Mouse (Mus musculus): ENCODE data around the gene Rhox4e.
"Not testable (repeated sequence)": the region's sequence is repeated elsewhere in the genome, so short reads cannot be mapped to it uniquely, and the experiment has no call there.

The Rhox4e gene

GRCm38 (mm10) chrX:37557112-37557511 is at the start of gene Rhox4e:
Rhox4e (plus strand) TSS chrX:37557412.
- DNase-seq = not testable (repeated sequence)

DNA sequence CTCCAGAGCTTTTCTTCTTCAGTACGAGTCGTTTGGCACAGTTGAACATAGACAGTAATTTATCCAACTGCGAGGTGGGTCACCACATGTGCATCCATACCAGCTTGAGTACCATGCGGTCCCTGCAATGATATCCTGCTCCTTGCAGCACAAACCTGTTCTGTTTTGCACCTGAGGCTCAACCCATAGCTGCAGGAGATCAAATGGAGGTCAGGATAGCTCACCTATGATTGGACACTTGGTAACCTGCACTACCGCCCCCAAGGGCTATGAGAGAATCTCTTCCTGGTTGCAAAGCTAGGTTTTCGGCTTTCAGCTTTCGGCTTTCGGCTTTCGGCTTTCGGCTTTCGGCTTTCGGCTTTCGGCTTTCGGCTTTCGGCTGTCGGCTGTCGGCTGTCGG is 43.2 kb upstream of the Rhox4e start, which contains the start of gene Rhox4d:
Gene Rhox4d (plus strand): TSS at position 301 of the 400 bp plus-strand sequence.
- not testable (repeated sequence) for DNase-seq

- DNase-seq = not testable (repeated sequence)
Observed at GRCm38 (mm10) chrX:37530152-37530551, 27.1 kb upstream of the Rhox4e start, which contains the start of gene Rhox2e. Rhox2e (plus strand) TSS chrX:37530452.

DNA sequence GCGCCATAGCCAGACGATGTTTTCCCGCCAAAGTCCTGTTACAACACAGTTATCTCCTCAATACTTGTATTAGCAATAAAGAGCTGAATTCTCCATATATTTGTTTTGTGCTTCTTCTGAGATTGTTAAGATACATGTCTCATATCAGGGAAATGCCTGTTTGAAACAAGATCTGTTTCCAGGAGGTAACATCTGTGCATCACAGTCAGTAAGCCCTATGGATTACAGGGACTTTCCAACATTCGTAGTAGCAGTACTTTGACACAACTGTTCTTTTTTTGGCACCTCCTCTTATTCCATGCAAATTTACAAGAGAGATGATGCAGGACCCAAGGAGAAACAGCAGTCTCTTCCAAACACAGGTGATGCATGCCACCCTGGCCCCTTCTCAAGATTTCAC is 15.5 kb upstream of the Rhox4e start, which contains the start of gene Rhox3e:
Gene Rhox3e (plus strand): TSS at position 301 of the 400 bp plus-strand sequence.
- not testable (repeated sequence) for DNase-seq

GRCm38 (mm10) chrX:37571105-37571504 is 13.9 kb downstream of the Rhox4e start, which contains the start of gene Rhox2f:
Rhox2f (plus strand) TSS chrX:37571405.
- not testable (repeated sequence) for DNase-seq

GRCm38 (mm10) chrX:37572638-37573037 is 15.4 kb downstream of the Rhox4e start:
- not testable (repeated sequence) for DNase-seq

GRCm38 (mm10) chrX:37580692-37581091 is 23.5 kb downstream of the Rhox4e start, which contains the start of gene Rhox3f:
Rhox3f (plus strand) TSS chrX:37580992.
- not testable (repeated sequence) for DNase-seq

GRCm38 (mm10) chrX:37607604-37608003 is 50.4 kb downstream of the Rhox4e start, which contains the start of gene Rhox4f:
Rhox4f (minus strand) TSS chrX:37607704.
- not testable (repeated sequence) for DNase-seq

Data from cerebellum, adult 8-10 months (tissue).